Mouse (Mus musculus): ENCODE measurements around the gene BC003965. TPM values are rescaled to one million over a fixed set of nuclear protein-coding genes. Genes with fewer than 3 reads are reported as not detected.
A peak's percentile ranks its signal among the peaks of the same experiment; 100 is the strongest.
"Not testable (repeated sequence)": the region's sequence is repeated elsewhere in the genome, so short reads cannot be mapped to it uniquely, and the experiment has no call there.

Gene BC003965
- polyA plus RNA-seq, 1 experiment from 2014 or later, result 32.7 TPM

DNA sequence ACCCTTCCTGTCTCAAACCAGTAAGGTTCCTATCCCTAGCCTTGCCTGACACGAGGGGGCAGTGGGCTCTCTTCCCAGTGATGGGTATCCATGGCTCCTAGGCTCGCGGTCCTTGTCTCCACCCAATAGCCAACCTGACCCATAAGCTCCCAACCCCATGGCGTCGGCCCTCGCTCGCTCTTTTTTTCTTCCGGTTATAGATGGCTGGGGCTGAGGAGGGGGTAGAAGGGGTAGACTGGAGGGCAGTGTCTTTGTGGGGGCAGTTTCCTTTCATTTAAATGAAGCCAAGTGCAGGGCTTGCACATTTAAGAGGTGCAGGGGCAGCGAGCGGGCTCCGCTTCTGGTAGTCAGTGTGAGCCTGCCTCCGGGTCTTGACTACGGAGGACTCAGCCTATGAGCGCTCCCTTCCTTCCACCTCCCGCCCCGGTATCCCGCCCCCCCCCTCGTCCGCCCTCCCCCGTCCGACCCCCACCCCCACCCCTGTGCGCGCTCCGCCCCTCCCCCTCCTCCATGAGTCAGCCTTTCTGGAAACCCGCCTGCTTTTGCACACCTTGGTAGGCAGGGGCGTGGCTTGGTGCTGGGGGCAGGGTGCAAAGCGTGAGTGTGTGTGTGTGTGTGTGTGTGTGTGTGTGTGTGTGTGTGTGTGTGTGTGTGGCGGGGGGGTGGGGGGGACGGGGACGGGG, 37.6 kb downstream of the BC003965 start:
- no peak overlapping the region for H3K27ac ChIP-seq (replicated peaks; ENCODE audit: low read depth, low read length)
- 0% methylated on average over 20 of the region's 30 CpGs for WGBS
- H3K27me3 ChIP-seq (ENCODE audit: control insufficient read depth, insufficient read depth, low read length), result no peaks in the 10 kb centered on the region
- no peak overlapping the region for H3K9ac ChIP-seq (ENCODE audit: low read length)
- H3K4me2 ChIP-seq (ENCODE audit: low read depth, severe bottlenecking), result peak overlapping the region; percentile 68
- H3K4me3 ChIP-seq (ENCODE audit: low read depth, low read length), result peak overlapping the region; percentile 31
- H3K36me3 ChIP-seq (ENCODE audit: control insufficient read depth, insufficient read depth, low read length), result peaks cover 2% of the 10 kb centered on the region; the same call in 1 of the 2 replicates
- 0 out of 2 replicates have a peak, but pooled peaks cover 3% of the 10 kb centered on the region for H3K4me1 ChIP-seq (ENCODE audit: control insufficient read depth, insufficient read depth, low read length)
- ATAC-seq (ENCODE audit: insufficient number of reproducible peaks, low FRiP score, low TSS enrichment, low read depth) (peak; percentile 83), DNase-seq (ENCODE audit: low spot score) (peak; percentile 60)
- no peaks in the 10 kb centered on the region for H3K9me3 ChIP-seq (ENCODE audit: control insufficient read depth, low read length)

DNA sequence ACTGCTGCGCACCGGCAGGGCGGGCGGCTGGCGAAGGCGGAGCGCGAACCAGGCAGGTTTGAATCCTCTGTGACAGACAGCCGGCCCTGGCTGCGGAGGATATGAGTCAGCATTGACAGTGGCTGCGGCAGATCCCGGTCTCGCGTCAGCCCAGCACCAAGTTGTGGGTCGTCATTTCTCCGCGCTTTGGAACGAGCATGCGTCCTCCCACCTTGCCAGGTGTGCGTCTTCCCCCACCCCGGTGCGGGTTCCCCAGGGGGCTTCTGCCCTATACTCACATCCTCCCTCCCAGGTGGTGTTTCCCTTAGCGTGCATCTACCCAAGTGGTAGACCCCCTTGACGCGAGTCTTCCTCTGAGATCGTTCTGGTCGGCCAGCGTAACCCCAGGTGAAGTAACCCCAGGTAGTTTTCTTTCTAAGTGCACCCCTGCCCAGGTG, 38.2 kb downstream of the BC003965 start:
- ATAC-seq (ENCODE audit: insufficient number of reproducible peaks, low FRiP score, low TSS enrichment, low read depth), result peak; percentile 74; the same call in 1 of the 2 replicates
- Histone ChIP-seq H3K4me3 (ENCODE audit: low read depth, low read length) (peak overlapping the region; percentile 31; the same call in 1 of the 2 replicates), H3K4me2 (ENCODE audit: low read depth, severe bottlenecking) (peak overlapping the region; percentile 68)
- not testable (repeated sequence) for H3K36me3 ChIP-seq (ENCODE audit: control insufficient read depth, insufficient read depth, low read length); H3K9ac ChIP-seq (ENCODE audit: low read length); DNase-seq (ENCODE audit: low spot score); H3K27me3 ChIP-seq (ENCODE audit: control insufficient read depth, insufficient read depth, low read length); H3K27ac ChIP-seq (replicated peaks; ENCODE audit: low read depth, low read length); H3K4me1 ChIP-seq (ENCODE audit: control insufficient read depth, insufficient read depth, low read length); H3K9me3 ChIP-seq (ENCODE audit: control insufficient read depth, low read length)
- WGBS, result 15% methylated on average over 14 of the region's 28 CpGs

DNA sequence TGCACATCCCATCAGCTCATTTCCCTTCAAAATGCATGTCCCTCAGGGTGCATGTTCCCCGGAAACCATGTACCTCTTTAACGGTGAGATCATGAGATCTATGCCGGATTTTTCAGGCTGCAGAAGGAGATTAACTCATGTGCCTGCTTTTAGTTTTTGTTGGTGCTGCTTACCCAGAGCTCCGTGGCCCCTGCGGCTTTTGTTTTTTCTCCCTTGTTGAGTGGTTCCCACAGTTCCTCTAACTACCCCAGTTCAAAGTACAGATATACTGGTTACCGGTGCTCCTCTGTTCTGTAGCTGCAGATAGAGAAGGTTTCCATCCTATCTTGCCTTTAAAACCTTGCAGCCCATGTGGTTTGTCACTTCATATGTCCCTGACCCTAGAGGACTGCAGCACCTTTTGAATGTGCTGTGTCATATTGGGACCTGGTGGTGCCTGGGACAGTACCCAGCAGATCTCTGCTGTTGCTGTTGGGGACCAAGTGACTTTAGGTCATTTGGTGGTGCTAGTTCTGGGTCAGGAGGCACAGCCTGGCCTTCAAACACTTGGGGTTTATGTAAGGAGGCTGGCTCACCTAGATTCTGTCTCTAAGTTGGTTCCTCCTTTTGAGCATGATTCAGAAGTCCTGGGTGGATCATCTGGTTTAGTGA, 38.7 kb downstream of the BC003965 start:
- 0 out of 2 replicates have a peak, but pooled peaks cover 3% of the 10 kb centered on the region for H3K4me1 ChIP-seq (ENCODE audit: control insufficient read depth, insufficient read depth, low read length)
- H3K27me3 ChIP-seq (ENCODE audit: control insufficient read depth, insufficient read depth, low read length), result no peaks in the 10 kb centered on the region
- 51% methylated on average over 6 of the region's 6 CpGs for WGBS
- H3K4me3 ChIP-seq (ENCODE audit: low read depth, low read length), result no peak overlapping the region
- H3K9me3 ChIP-seq (ENCODE audit: control insufficient read depth, low read length), result no peaks in the 10 kb centered on the region
- H3K4me2 ChIP-seq (ENCODE audit: low read depth, severe bottlenecking), result peak overlapping the region; percentile 32
- H3K36me3 ChIP-seq (ENCODE audit: control insufficient read depth, insufficient read depth, low read length), result no peaks in the 10 kb centered on the region; the same call in 1 of the 2 replicates
- ATAC-seq (ENCODE audit: insufficient number of reproducible peaks, low FRiP score, low TSS enrichment, low read depth), result no peak
- no peak overlapping the region for H3K27ac ChIP-seq (replicated peaks; ENCODE audit: low read depth, low read length)
- H3K9ac ChIP-seq (ENCODE audit: low read length), result no peak overlapping the region
- DNase-seq (ENCODE audit: low spot score), result no peak

GRCm38 (mm10) chr17:25224586-25225222, 40.4 kb downstream of the BC003965 start:
- no peak for DNase-seq (ENCODE audit: low spot score)
- H3K9me3 ChIP-seq (ENCODE audit: control insufficient read depth, low read length), result no peaks in the 10 kb centered on the region
- no peak overlapping the region for H3K4me3 ChIP-seq (ENCODE audit: low read depth, low read length)
- H3K4me2 ChIP-seq (ENCODE audit: low read depth, severe bottlenecking), result no peak overlapping the region
- H3K36me3 ChIP-seq (ENCODE audit: control insufficient read depth, insufficient read depth, low read length), result peaks cover 2% of the 10 kb centered on the region; the same call in 1 of the 2 replicates
- ATAC-seq (ENCODE audit: insufficient number of reproducible peaks, low FRiP score, low TSS enrichment, low read depth), result no peak
- 85% methylated on average over 7 of the region's 7 CpGs for WGBS
- no peak overlapping the region for H3K27ac ChIP-seq (replicated peaks; ENCODE audit: low read depth, low read length)
- H3K9ac ChIP-seq (ENCODE audit: low read length), result no peak overlapping the region
- no peaks in the 10 kb centered on the region for H3K27me3 ChIP-seq (ENCODE audit: control insufficient read depth, insufficient read depth, low read length)
- 0 out of 2 replicates have a peak, but pooled peaks cover 3% of the 10 kb centered on the region for H3K4me1 ChIP-seq (ENCODE audit: control insufficient read depth, insufficient read depth, low read length)

DNA sequence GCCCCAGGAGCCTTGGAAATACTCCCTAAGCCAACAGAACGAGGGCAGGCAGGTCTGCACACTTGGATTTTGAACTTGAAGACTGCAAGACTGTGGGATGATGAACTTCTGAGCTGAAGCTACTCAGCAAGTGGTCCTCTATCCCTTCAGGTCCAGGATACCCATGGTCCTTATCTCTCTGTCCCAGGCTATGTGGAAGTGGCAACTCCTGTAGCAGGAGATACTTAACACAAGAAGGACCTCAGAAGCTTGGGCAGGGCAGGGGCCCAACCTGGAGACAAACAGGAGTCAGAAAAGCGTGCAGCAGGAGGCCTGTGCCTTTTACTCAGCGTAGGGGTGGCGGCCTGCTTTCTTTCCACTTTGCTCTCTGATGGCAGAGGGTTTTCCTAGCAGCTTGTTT, 41.3 kb downstream of the BC003965 start:
- 94% methylated on average over 4 of the region's 4 CpGs for WGBS
- Histone ChIP-seq H3K9ac (ENCODE audit: low read length) (no peak overlapping the region), H3K27me3 (ENCODE audit: control insufficient read depth, insufficient read depth, low read length) (no peaks in the 10 kb centered on the region), H3K4me2 (ENCODE audit: low read depth, severe bottlenecking) (no peak overlapping the region; the same call in 1 of the 2 replicates), H3K27ac (replicated peaks; ENCODE audit: low read depth, low read length) (no peak overlapping the region), H3K36me3 (ENCODE audit: control insufficient read depth, insufficient read depth, low read length) (peaks cover 2% of the 10 kb centered on the region; the same call in 1 of the 2 replicates), H3K4me1 (ENCODE audit: control insufficient read depth, insufficient read depth, low read length) (0 out of 2 replicates have a peak, but pooled peaks cover 3% of the 10 kb centered on the region), H3K9me3 (ENCODE audit: control insufficient read depth, low read length) (no peaks in the 10 kb centered on the region), H3K4me3 (ENCODE audit: low read depth, low read length) (no peak overlapping the region)
- ATAC-seq (ENCODE audit: insufficient number of reproducible peaks, low FRiP score, low TSS enrichment, low read depth) (no peak), DNase-seq (ENCODE audit: low spot score) (no peak)

DNA sequence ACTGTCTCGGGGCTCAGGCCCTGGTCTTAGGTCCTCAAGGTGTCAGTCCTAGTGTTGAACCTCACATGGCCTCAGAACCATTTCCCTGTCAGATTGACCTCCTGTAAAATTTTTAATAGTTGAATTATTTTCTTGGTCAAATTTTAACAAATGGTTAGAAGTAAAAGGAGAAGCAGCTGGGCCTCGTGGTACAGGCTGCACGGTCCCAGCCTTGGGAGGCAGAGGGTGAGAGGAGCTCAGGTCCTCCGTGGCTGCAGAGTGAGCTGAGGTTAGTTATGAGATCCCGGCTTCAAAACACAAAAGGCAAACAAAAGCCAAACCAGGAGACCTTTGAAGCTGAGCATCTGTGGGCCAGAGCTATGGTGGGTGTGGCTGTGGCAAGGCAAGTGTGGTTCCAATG, 43.6 kb downstream of the BC003965 start:
- Histone ChIP-seq H3K9ac (ENCODE audit: low read length) (no peak overlapping the region), H3K4me3 (ENCODE audit: low read depth, low read length) (no peak overlapping the region), H3K9me3 (ENCODE audit: control insufficient read depth, low read length) (no peaks in the 10 kb centered on the region), H3K27ac (replicated peaks; ENCODE audit: low read depth, low read length) (no peak overlapping the region), H3K36me3 (ENCODE audit: control insufficient read depth, insufficient read depth, low read length) (peaks cover 2% of the 10 kb centered on the region; the same call in 1 of the 2 replicates), H3K27me3 (ENCODE audit: control insufficient read depth, insufficient read depth, low read length) (no peaks in the 10 kb centered on the region), H3K4me2 (ENCODE audit: low read depth, severe bottlenecking) (no peak overlapping the region), H3K4me1 (ENCODE audit: control insufficient read depth, insufficient read depth, low read length) (no peaks in the 10 kb centered on the region)
- 87% methylated on average over 5 of the region's 5 CpGs for WGBS
- DNase-seq (ENCODE audit: low spot score), result no peak
- ATAC-seq (ENCODE audit: insufficient number of reproducible peaks, low FRiP score, low TSS enrichment, low read depth), result no peak

GRCm38 (mm10) chr17:25230014-25230655, 45.8 kb downstream of the BC003965 start:
- not testable (repeated sequence) for H3K9me3 ChIP-seq (ENCODE audit: control insufficient read depth, low read length); H3K27me3 ChIP-seq (ENCODE audit: control insufficient read depth, insufficient read depth, low read length); H3K4me3 ChIP-seq (ENCODE audit: low read depth, low read length); H3K36me3 ChIP-seq (ENCODE audit: control insufficient read depth, insufficient read depth, low read length); H3K9ac ChIP-seq (ENCODE audit: low read length); H3K4me2 ChIP-seq (ENCODE audit: low read depth, severe bottlenecking); DNase-seq (ENCODE audit: low spot score); H3K4me1 ChIP-seq (ENCODE audit: control insufficient read depth, insufficient read depth, low read length); ATAC-seq (ENCODE audit: insufficient number of reproducible peaks, low FRiP score, low TSS enrichment, low read depth); H3K27ac ChIP-seq (replicated peaks; ENCODE audit: low read depth, low read length)
- WGBS, result 73% methylated on average over 15 of the region's 17 CpGs

DNA sequence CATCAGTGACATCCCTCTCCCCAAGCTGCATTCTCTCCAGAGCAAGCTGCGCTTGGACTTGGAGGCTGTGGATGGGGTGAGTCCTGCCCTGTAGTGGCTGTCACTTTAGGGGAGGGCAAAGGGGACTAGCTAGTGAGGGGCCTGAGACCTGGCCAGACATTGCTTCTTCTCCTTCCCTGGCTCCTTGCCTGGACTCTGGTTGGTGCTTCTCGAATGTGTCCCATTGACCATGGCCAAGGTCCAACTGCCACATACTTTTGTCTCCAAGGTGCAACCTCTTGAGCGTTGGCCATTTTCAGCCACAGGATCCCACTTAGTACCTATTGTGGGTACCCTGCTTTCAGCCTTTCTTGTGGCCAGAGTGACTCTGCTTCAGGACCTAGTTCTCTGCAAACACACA, 46.3 kb downstream of the BC003965 start:
- Histone ChIP-seq H3K9ac (ENCODE audit: low read length) (no peak overlapping the region), H3K4me3 (ENCODE audit: low read depth, low read length) (no peak overlapping the region), H3K9me3 (ENCODE audit: control insufficient read depth, low read length) (no peaks in the 10 kb centered on the region), H3K4me1 (ENCODE audit: control insufficient read depth, insufficient read depth, low read length) (no peaks in the 10 kb centered on the region), H3K36me3 (ENCODE audit: control insufficient read depth, insufficient read depth, low read length) (peaks cover 7% of the 10 kb centered on the region; the same call in 1 of the 2 replicates), H3K27me3 (ENCODE audit: control insufficient read depth, insufficient read depth, low read length) (no peaks in the 10 kb centered on the region), H3K4me2 (ENCODE audit: low read depth, severe bottlenecking) (no peak overlapping the region), H3K27ac (replicated peaks; ENCODE audit: low read depth, low read length) (no peak overlapping the region)
- DNase-seq (ENCODE audit: low spot score) (no peak), ATAC-seq (ENCODE audit: insufficient number of reproducible peaks, low FRiP score, low TSS enrichment, low read depth) (no peak)
- WGBS, result 98% methylated on average over 3 of the region's 3 CpGs
